Mouse (Mus musculus): ENCODE results near the gene Taar1. TPM values are rescaled to one million over a fixed set of nuclear protein-coding genes. Genes with fewer than 3 reads are reported as not detected.
A peak's percentile ranks its signal among the peaks of the same experiment; 100 is the strongest.

The Taar1 gene
- polyA plus RNA-seq (2015; fragmentation: Nextera tagmentation; extraction: Ambion mirVana) = not detected in 2 replicates

DNA sequence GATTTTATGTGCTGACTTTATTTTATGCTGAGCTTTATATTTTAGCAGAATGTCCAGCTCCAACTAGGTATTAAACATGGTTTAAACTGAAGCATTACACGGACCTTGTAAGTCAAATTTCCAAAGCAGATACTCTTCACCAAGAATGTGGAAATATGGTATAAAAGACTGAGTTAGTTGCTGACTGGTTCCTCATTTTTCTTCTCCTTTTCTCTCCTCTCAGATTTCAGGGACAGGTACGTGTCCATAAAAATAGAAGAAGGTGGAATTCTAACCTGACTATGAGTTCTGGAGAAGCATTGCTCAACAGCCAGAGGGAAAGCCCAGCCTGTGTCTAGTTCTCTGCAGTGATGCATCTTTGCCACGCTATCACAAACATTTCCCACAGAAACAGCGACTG, at the start of gene Taar1:
Taar1 (plus strand) TSS at position 301 of the 400 bp plus-strand sequence.
- Histone ChIP-seq H3K9ac (ENCODE audit: low read depth, low read length) (no peak within 1 kb of the TSS), H3K27ac (ENCODE audit: low read depth, low read length) (no peak within 1 kb of the TSS), H3K4me1 (replicated peaks; ENCODE audit: control insufficient read depth, insufficient read depth, low read length) (no peaks in the 10 kb centered on the region), H3K27me3 (replicated peaks; ENCODE audit: control insufficient read depth, insufficient read depth, low read length) (no peaks in the 10 kb centered on the region), H3K4me2 (replicated peaks; ENCODE audit: low read depth) (no peak within 1 kb of the TSS), H3K4me3 (ENCODE audit: low read depth, low read length) (no peak within 1 kb of the TSS), H3K36me3 (ENCODE audit: control insufficient read depth, insufficient read depth) (no peaks in the 10 kb centered on the region), H3K9me3 (ENCODE audit: control insufficient read depth) (no peaks in the 10 kb centered on the region)
- no peak for TF ChIP-seq CTCF (IDR thresholded peaks at IDR 0.05; ENCODE audit: low read depth)
- ATAC-seq = no peak
- 88% methylated on average over 4 of the region's 4 CpGs for WGBS

- ATAC-seq = no peak
- Histone ChIP-seq H3K4me1 (replicated peaks; ENCODE audit: control insufficient read depth, insufficient read depth, low read length) (no peaks in the 10 kb centered on the region), H3K27ac (ENCODE audit: low read depth, low read length) (no peak overlapping the region), H3K4me2 (replicated peaks; ENCODE audit: low read depth) (no peak overlapping the region), H3K4me3 (ENCODE audit: low read depth, low read length) (no peak overlapping the region), H3K9ac (ENCODE audit: low read depth, low read length) (no peak overlapping the region), H3K36me3 (ENCODE audit: control insufficient read depth, insufficient read depth) (no peaks in the 10 kb centered on the region), H3K9me3 (ENCODE audit: control insufficient read depth) (no peaks in the 10 kb centered on the region), H3K27me3 (replicated peaks; ENCODE audit: control insufficient read depth, insufficient read depth, low read length) (no peaks in the 10 kb centered on the region)
- peak; percentile 56 for TF ChIP-seq CTCF (IDR thresholded peaks at IDR 0.05; ENCODE audit: low read depth)
- WGBS = 87% methylated on average over 6 of the region's 6 CpGs
Measured at GRCm38 (mm10) chr10:23880695-23881094, 39.5 kb upstream of the Taar1 start.

DNA sequence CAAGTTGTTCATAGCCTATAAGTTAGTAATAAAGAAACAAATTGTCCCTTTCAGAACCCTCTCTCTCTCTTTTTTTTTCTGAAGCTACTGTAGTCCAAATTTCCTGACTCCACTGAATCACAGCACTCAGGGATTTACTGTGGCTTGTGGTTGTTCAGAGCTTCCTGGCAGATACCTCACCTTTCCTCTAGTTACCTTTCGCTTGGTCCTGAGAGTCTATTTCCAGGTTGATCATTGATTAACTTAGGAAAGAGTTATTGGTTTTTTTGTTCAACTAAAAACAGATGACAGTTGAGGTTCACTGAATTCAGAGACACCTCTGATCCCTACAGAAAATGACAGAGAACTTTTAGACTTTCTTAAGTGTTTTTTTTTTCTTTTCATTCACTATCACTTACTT, 35.2 kb upstream of the Taar1 start:
- no peak for TF ChIP-seq CTCF (IDR thresholded peaks at IDR 0.05; ENCODE audit: low read depth)

GRCm38 (mm10) chr10:23886060-23886459, 34.1 kb upstream of the Taar1 start:
- Histone ChIP-seq H3K4me2 (replicated peaks; ENCODE audit: low read depth) (no peak overlapping the region), H3K36me3 (ENCODE audit: control insufficient read depth, insufficient read depth) (no peaks in the 10 kb centered on the region), H3K4me1 (replicated peaks; ENCODE audit: control insufficient read depth, insufficient read depth, low read length) (no peaks in the 10 kb centered on the region), H3K27ac (ENCODE audit: low read depth, low read length) (no peak overlapping the region), H3K4me3 (ENCODE audit: low read depth, low read length) (no peak overlapping the region), H3K27me3 (replicated peaks; ENCODE audit: control insufficient read depth, insufficient read depth, low read length) (no peaks in the 10 kb centered on the region), H3K9me3 (ENCODE audit: control insufficient read depth) (no peaks in the 10 kb centered on the region), H3K9ac (ENCODE audit: low read depth, low read length) (no peak overlapping the region)
- no peak for TF ChIP-seq CTCF (IDR thresholded peaks at IDR 0.05; ENCODE audit: low read depth)
- ATAC-seq = no peak
- 70% methylated on average over 3 of the region's 3 CpGs for WGBS

More for the DNA sequence above, 35.2 kb upstream of the Taar1 start:
- Histone ChIP-seq H3K4me3 (ENCODE audit: low read depth, low read length) (no peak overlapping the region), H3K9ac (ENCODE audit: low read depth, low read length) (no peak overlapping the region), H3K36me3 (ENCODE audit: control insufficient read depth, insufficient read depth) (no peaks in the 10 kb centered on the region), H3K4me2 (replicated peaks; ENCODE audit: low read depth) (no peak overlapping the region), H3K27me3 (replicated peaks; ENCODE audit: control insufficient read depth, insufficient read depth, low read length) (no peaks in the 10 kb centered on the region), H3K4me1 (replicated peaks; ENCODE audit: control insufficient read depth, insufficient read depth, low read length) (no peaks in the 10 kb centered on the region), H3K9me3 (ENCODE audit: control insufficient read depth) (no peaks in the 10 kb centered on the region), H3K27ac (ENCODE audit: low read depth, low read length) (no peak overlapping the region)
- WGBS = 57% methylated on average over 1 of the region's 1 CpGs
- no peak for ATAC-seq

GRCm38 (mm10) chr10:23892987-23893386, 27.2 kb upstream of the Taar1 start:
- 78% methylated on average over 1 of the region's 1 CpGs for WGBS
- Histone ChIP-seq H3K4me1 (replicated peaks; ENCODE audit: control insufficient read depth, insufficient read depth, low read length) (no peaks in the 10 kb centered on the region), H3K4me2 (replicated peaks; ENCODE audit: low read depth) (no peak overlapping the region), H3K27ac (ENCODE audit: low read depth, low read length) (no peak overlapping the region), H3K27me3 (replicated peaks; ENCODE audit: control insufficient read depth, insufficient read depth, low read length) (no peaks in the 10 kb centered on the region), H3K9ac (ENCODE audit: low read depth, low read length) (no peak overlapping the region), H3K9me3 (ENCODE audit: control insufficient read depth) (no peaks in the 10 kb centered on the region), H3K4me3 (ENCODE audit: low read depth, low read length) (no peak overlapping the region), H3K36me3 (ENCODE audit: control insufficient read depth, insufficient read depth) (no peaks in the 10 kb centered on the region)
- no peak for TF ChIP-seq CTCF (IDR thresholded peaks at IDR 0.05; ENCODE audit: low read depth)
- no peak for ATAC-seq

- no peaks in the 10 kb centered on the region for H3K4me1 ChIP-seq (replicated peaks; ENCODE audit: control insufficient read depth, insufficient read depth, low read length)
- peak; percentile 65; the same call in 1 of the 2 replicates for ATAC-seq
- no peak for TF ChIP-seq CTCF (IDR thresholded peaks at IDR 0.05; ENCODE audit: low read depth)
- no peak within 1 kb of the TSS; the same call in 1 of the 2 replicates for H3K9ac ChIP-seq (ENCODE audit: low read depth, low read length)
- H3K27ac ChIP-seq (ENCODE audit: low read depth, low read length) = no peak within 1 kb of the TSS
- 10% methylated on average over 21 of the region's 21 CpGs for WGBS
- no peaks in the 10 kb centered on the region for H3K27me3 ChIP-seq (replicated peaks; ENCODE audit: control insufficient read depth, insufficient read depth, low read length)
- no peaks in the 10 kb centered on the region for H3K9me3 ChIP-seq (ENCODE audit: control insufficient read depth)
- H3K4me3 ChIP-seq (ENCODE audit: low read depth, low read length) = peak within 1 kb of the TSS; percentile 22
- H3K4me2 ChIP-seq (replicated peaks; ENCODE audit: low read depth) = peak within 1 kb of the TSS; percentile 72
- no peaks in the 10 kb centered on the region for H3K36me3 ChIP-seq (ENCODE audit: control insufficient read depth, insufficient read depth)
Measured at GRCm38 (mm10) chr10:23894601-23895349, 25.4 kb upstream of the Taar1 start, which contains the start of gene Vnn1. Gene Vnn1 (plus strand): TSS chr10:23894688.
